23 mouse cellular contexts compared by ENCODE assay signal in the genomic region with DNA sequence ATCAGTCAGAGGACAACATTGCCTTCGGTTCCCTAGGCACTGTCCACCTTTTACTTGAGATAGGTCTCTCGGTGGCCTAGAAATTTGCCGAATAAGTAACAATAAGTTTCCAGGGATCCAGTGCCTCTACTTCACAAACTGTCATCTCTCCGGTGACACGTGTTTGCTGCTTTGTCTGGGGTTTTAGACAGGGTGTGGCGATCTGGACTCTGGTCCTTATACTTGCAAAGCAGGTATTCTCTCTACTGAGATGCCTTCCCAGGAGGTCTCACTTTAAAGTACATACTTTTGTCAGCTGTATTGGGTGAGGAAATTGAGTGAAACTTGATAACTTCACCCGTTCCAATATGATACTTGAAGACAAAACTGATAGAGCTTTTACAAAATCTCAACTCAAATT.
DNase-seq lines count a peak whose midpoint lies in the region; ATAC-seq and TF ChIP-seq lines count a peak whose summit lies in the region.
"Had no signal": no experiment of that assay in that cellular context is flagged by ENCODE, and none has a peak within 500 bp of the region (broad histone marks: within the 10 kb centered on the region; RNA-seq: fewer than 3 reads in every experiment).

No protein-coding gene starts in this region.

- H3K27ac ChIP-seq in intestine, embryonic 15.5 days: no peak overlapping the region
- no peak overlapping the region for H3K27ac ChIP-seq in intestine, embryonic 16.5 days (ENCODE audit: low read length)
- no peak overlapping the region for H3K27ac ChIP-seq in intestine, postnatal 0 days (ENCODE audit: low read depth, low read length)

- no peaks in the 10 kb centered on the region for H3K9me3 ChIP-seq in intestine, embryonic 15.5 days
- no peaks in the 10 kb centered on the region for H3K9me3 ChIP-seq in intestine, embryonic 16.5 days (ENCODE audit: control insufficient read depth, low read length)
- H3K9me3 ChIP-seq in intestine, postnatal 0 days (ENCODE audit: control insufficient read depth): 0 out of 2 replicates have a peak, but pooled peaks cover 2% of the 10 kb centered on the region

- no peaks in the 10 kb centered on the region for H3K36me3 ChIP-seq in intestine, embryonic 15.5 days
- no peaks in the 10 kb centered on the region for H3K36me3 ChIP-seq in intestine, embryonic 16.5 days (ENCODE audit: control insufficient read depth, insufficient read depth, low read length)
- no peaks in the 10 kb centered on the region for H3K36me3 ChIP-seq in intestine, postnatal 0 days (ENCODE audit: control insufficient read depth, insufficient read depth)
- H3K36me3 ChIP-seq: G1E had no signal

- H3K4me3 ChIP-seq in intestine, embryonic 15.5 days (replicated peaks): no peak overlapping the region
- H3K4me3 ChIP-seq in intestine, embryonic 16.5 days (ENCODE audit: low read length): no peak overlapping the region
- H3K4me3 ChIP-seq in intestine, postnatal 0 days (ENCODE audit: low read depth, low read length): no peak overlapping the region

- H3K4me1 ChIP-seq in intestine, embryonic 15.5 days (replicated peaks): peaks cover 5% of the 10 kb centered on the region; the same call in 1 of the 2 replicates
- 0 out of 2 replicates have a peak, but pooled peaks cover 2% of the 10 kb centered on the region for H3K4me1 ChIP-seq in intestine, embryonic 16.5 days (ENCODE audit: control insufficient read depth, insufficient read depth, low read length)
- no peaks in the 10 kb centered on the region for H3K4me1 ChIP-seq in intestine, postnatal 0 days (replicated peaks; ENCODE audit: control insufficient read depth, insufficient read depth, low read length)

- peak; percentile 11 for DNase-seq in R1 (ENCODE audit: low read depth, low spot score)
- DNase-seq in gastrocnemius, adult 8-10 months (ENCODE audit: low spot score in 2 of 2): no peak
- no peak for DNase-seq in lung, postnatal 4 days
- no peak for DNase-seq in cerebellum, postnatal 4 days (ENCODE audit: low spot score in 2 of 2)
- DNase-seq: adrenal gland, adult 2 months; adrenal gland, adult 8-10 months; adrenal gland, postnatal 10 days; adrenal gland, postnatal 14 days; adrenal gland, postnatal 25 days; adrenal gland, postnatal 36 days; B cell, adult 2 months; cerebellum, adult 11 months; cerebellum, adult 11-12 months; cerebellum, adult 18-20 months; cerebellum, adult 2 months had no signal

- no peaks in the 10 kb centered on the region for H3K27me3 ChIP-seq in intestine, embryonic 15.5 days (replicated peaks)
- H3K27me3 ChIP-seq in intestine, embryonic 16.5 days (replicated peaks; ENCODE audit: control insufficient read depth, insufficient read depth, low read length): no peaks in the 10 kb centered on the region
- H3K27me3 ChIP-seq in intestine, postnatal 0 days (replicated peaks; ENCODE audit: control insufficient read depth, insufficient read depth, low read length): no peaks in the 10 kb centered on the region
- H3K27me3 ChIP-seq: CH12.LX had no signal

- peak; percentile 69 for ATAC-seq in intestine, embryonic 15.5 days
- peak; percentile 71 for ATAC-seq in intestine, embryonic 16.5 days
- no peak for ATAC-seq in intestine, postnatal 0 days
- ATAC-seq in CD4-positive, CD25-positive, alpha-beta regulatory T cell, adult 4 months: no peak
- ATAC-seq: activated CD4-positive, CD25-positive, alpha-beta regulatory T cell, adult 4 months; Patski had no signal

- TF ChIP-seq CTCF in intestine, postnatal 0 days (IDR thresholded peaks at IDR 0.05; ENCODE audit: low read depth): no peak

- H3K4me2 ChIP-seq in intestine, embryonic 15.5 days (replicated peaks): 0 out of 2 replicates have a peak overlapping the region, but pooled peaks have one; percentile 55
- H3K4me2 ChIP-seq in intestine, embryonic 16.5 days (ENCODE audit: low read depth, low read length): no peak overlapping the region; the same call in 1 of the 2 replicates
- H3K4me2 ChIP-seq in intestine, postnatal 0 days (replicated peaks; ENCODE audit: low read depth): peak overlapping the region; percentile 57

- no peak overlapping the region for H3K9ac ChIP-seq in intestine, embryonic 15.5 days
- H3K9ac ChIP-seq in intestine, embryonic 16.5 days (ENCODE audit: low read depth, low read length): no peak overlapping the region
- no peak overlapping the region for H3K9ac ChIP-seq in intestine, postnatal 0 days (ENCODE audit: low read depth, low read length)

- WGBS in intestine, embryonic 15.5 days: 71% methylated on average over 7 of the region's 7 CpGs
- 65% methylated on average over 7 of the region's 7 CpGs for WGBS in intestine, embryonic 16.5 days
- WGBS in intestine, postnatal 0 days: 55% methylated on average over 7 of the region's 7 CpGs

Comparison
In these comparisons a context has a peak if more than half of its experiments do, and no peak if none do; other contexts are left out.
1. ATAC-seq: peak in intestine, embryonic 15.5 days (single experiment) and intestine, embryonic 16.5 days (single experiment); none in intestine, postnatal 0 days (single experiment) and CD4-positive, CD25-positive, alpha-beta regulatory T cell, adult 4 months (single experiment).